Mouse (Mus musculus) spleen, adult 2 months (tissue): Measurements from ENCODE around the gene Gm20388. TPM values are rescaled to one million over a fixed set of nuclear protein-coding genes. Genes with fewer than 3 reads are reported as not detected.

Source experiments
- DNase-seq, 2 experiments: peaks; one replicate each; pipeline versions ENCODE4 v3.0.0 to v3.0.0-alpha.2; 2012 to 2021; ENCODE audit warnings: low spot score in 2 of 2, low read depth in 1 of 2
- H3K27ac ChIP-seq: fragments of 200-500 bp; 2 replicates; pipeline ENCODE4 v1.5.1; 2012; ENCODE audit warnings: low read length, inconsistent platforms; ENCODE audit not compliant: insufficient read depth
- H3K27me3 ChIP-seq: fragments of 200-500 bp; 2 replicates; pipeline ENCODE4 v1.6.1; 2012; ENCODE audit warnings: mild to moderate bottlenecking, moderate library complexity, low read length, inconsistent platforms; ENCODE audit not compliant: control insufficient read depth, insufficient read depth
- H3K36me3 ChIP-seq: fragments of 200-500 bp; 2 replicates; pipeline ENCODE4 v1.6.1; 2012; ENCODE audit warnings: mild to moderate bottlenecking, low read length, inconsistent platforms; ENCODE audit not compliant: control insufficient read depth, insufficient read depth
- H3K4me1 ChIP-seq: fragments of 200-500 bp; 2 replicates; pipeline ENCODE4 v1.6.1; 2011; ENCODE audit warnings: inconsistent platforms; ENCODE audit not compliant: control insufficient read depth, insufficient read depth, insufficient read length
- H3K4me3 ChIP-seq: fragments of 200-500 bp; 2 replicates; pipeline ENCODE4 v1.5.1; 2011; ENCODE audit warnings: mild to moderate bottlenecking, inconsistent platforms; ENCODE audit not compliant: insufficient read depth, insufficient read length; ENCODE audit errors: extremely low read depth
- CTCF ChIP-seq: fragments of 200-500 bp; IDR thresholded peaks from 2 replicates; pipeline ENCODE4 v1.5.1; 2011; ENCODE audit warnings: mild to moderate bottlenecking, inconsistent platforms; ENCODE audit not compliant: insufficient read depth, insufficient read length, insufficient replicate concordance; ENCODE audit errors: extremely low read depth
- POLR2A ChIP-seq: fragments of 200-500 bp; IDR thresholded peaks from 2 replicates; pipeline ENCODE4 v1.6.1; 2011; ENCODE audit warnings: low read depth, low read length, inconsistent platforms
- WGBS: fragments of 180-500 bp; shearing (Covaris S2); methylation state at CpG from one replicate; pipeline ENCODE4 v1.1.7; 2018; 5-methylcytosine and 5-hydroxymethylcytosine counted together
- polyA plus RNA-seq: library from polyadenylated mRNA; depleted of rRNA; stranded (reverse); fragments of >200 nt; gene quantifications from 2 replicates; pipeline ENCODE4 v1.2.3, GENCODE M21; 2012

Gm20388 gene
- polyA plus RNA-seq, 1 experiment, result 26.1 TPM

DNA sequence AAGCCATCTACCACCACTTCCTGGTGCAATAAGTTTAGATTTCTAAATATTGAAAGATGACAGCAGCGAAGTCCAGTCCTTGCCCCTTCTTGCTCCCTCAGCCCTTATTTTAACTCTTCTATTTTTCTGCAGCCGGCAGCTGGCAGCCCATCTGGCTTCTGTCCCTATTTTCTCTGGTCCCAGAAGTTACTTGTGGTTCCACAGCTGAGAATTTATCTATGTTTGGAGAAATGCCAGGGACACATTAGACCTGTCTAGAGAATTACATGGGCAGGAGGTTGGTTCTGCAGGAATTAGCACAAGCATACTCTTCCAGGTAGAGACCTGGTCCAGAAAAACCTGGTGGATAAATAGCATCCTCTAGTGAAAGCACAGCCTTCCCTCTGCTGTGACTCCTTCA lies 3967.2 kb downstream of the Gm20388 start:
- no peaks in the 10 kb centered on the region for H3K27me3 ChIP-seq
- no peaks in the 10 kb centered on the region for H3K36me3 ChIP-seq
- no peak for DNase-seq
- H3K27ac ChIP-seq, result no peak overlapping the region
- no peaks in the 10 kb centered on the region for H3K4me1 ChIP-seq
- 75% methylated on average over 2 of the region's 2 CpGs for WGBS
- no peak overlapping the region for H3K4me3 ChIP-seq
- no peak for TF ChIP-seq CTCF
- no peak for TF ChIP-seq POLR2A

DNA sequence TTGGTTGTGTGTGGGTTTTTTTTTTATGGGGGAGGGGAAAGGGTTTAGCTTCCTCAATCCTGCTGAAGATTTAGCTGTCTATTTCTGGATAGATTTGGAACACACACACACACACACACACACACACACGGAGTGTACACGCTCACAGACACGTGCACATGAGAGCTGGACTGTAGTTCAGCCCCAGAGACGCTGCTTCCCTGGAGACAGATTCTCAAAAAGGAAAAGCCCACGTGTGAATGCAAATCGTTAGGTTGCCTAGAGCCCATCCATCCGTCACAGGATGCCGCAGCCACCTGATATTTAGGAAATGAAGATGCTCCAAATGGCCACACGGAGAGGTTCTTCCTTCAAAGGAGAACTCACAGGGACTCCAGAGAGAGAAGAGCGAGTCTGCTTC lies 3969.6 kb downstream of the Gm20388 start:
- Histone ChIP-seq H3K36me3 (no peaks in the 10 kb centered on the region), H3K27ac (no peak overlapping the region), H3K4me1 (no peaks in the 10 kb centered on the region), H3K27me3 (no peaks in the 10 kb centered on the region), H3K4me3 (no peak overlapping the region)
- DNase-seq, result no peak
- no peak for TF ChIP-seq CTCF
- TF ChIP-seq POLR2A, result no peak
- 34% methylated on average over 10 of the region's 10 CpGs for WGBS

DNA sequence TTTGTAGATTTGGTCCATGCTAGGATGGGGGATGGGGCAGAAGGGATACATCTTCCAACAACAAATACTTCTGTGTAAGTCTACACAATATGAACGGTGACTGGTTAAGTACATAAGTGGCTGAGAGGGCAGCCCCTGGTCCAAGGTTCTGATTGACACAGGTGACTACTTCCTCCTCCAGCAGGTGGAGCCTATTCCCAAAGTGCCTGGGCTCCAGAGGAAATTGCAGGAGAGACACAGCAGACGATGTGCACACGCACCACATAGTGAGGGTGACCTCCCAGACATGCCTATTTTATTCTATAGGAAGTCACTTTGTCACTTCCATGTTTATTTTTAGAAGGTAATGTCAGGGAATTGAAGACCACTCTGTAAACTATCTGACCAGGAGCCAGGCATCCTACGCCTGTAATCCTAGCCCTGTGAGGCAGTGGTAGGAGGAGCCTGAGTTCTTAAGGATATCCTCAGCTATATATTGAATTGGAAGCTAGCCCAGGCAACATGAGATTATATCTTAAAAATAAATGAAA lies 3970.2 kb downstream of the Gm20388 start:
- Histone ChIP-seq H3K27me3 (no peaks in the 10 kb centered on the region), H3K4me3 (no peak overlapping the region), H3K27ac (no peak overlapping the region), H3K36me3 (no peaks in the 10 kb centered on the region), H3K4me1 (no peaks in the 10 kb centered on the region)
- DNase-seq, result no peak
- no peak for TF ChIP-seq CTCF
- no peak for TF ChIP-seq POLR2A
- 66% methylated on average over 4 of the region's 4 CpGs for WGBS

DNA sequence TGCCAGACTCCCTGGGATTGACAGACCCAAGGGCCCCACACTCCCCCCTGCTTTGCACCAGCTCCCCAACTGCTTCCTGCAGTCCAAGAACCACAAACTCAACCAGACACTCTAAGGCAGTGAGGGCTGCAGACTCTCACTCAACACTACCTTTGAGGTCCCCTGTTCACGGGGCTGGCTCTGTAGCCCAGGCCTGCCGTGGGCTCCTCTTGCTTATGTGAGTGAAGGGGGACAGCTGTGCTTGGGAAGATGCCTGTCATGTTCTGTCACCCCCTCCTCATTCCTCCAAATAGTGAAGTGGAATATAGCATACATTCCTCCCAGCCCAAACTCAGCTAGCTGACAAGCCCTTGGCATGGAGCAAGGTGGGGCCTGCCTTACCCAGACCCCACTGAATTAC lies 3971.8 kb downstream of the Gm20388 start:
- Histone ChIP-seq H3K4me1 (no peaks in the 10 kb centered on the region), H3K27ac (no peak overlapping the region), H3K4me3 (no peak overlapping the region), H3K36me3 (no peaks in the 10 kb centered on the region), H3K27me3 (peaks cover 2% of the 10 kb centered on the region; the same call in 1 of the 2 replicates)
- no peak for TF ChIP-seq POLR2A
- TF ChIP-seq CTCF, result no peak
- DNase-seq, result no peak
- 26% methylated on average over 2 of the region's 2 CpGs for WGBS

DNA sequence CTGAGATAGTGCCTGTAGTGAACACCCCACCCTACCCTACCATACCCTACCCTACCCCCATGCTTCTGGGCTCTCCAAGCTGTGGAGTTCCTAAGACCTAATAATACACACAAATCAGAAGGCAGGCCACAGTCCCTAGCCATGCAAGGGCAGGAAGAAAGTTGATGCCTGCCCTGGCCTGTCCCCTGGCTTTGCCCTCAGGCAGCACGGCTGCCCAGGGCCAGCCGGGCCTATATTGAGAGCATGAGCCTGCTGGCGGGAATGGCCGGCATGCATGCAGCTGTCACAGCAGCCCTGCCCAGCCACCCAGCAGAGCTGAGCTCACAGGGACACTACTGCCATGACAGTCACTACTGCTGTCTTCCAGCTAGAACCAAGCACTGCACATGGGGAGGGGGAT lies 3972.5 kb downstream of the Gm20388 start:
- DNase-seq, result no peak
- Histone ChIP-seq H3K4me3 (no peak overlapping the region), H3K27ac (no peak overlapping the region), H3K27me3 (peaks cover 2% of the 10 kb centered on the region; the same call in 1 of the 2 replicates), H3K36me3 (no peaks in the 10 kb centered on the region), H3K4me1 (no peaks in the 10 kb centered on the region)
- TF ChIP-seq POLR2A, result no peak
- TF ChIP-seq CTCF, result no peak
- 87% methylated on average over 4 of the region's 4 CpGs for WGBS

DNA sequence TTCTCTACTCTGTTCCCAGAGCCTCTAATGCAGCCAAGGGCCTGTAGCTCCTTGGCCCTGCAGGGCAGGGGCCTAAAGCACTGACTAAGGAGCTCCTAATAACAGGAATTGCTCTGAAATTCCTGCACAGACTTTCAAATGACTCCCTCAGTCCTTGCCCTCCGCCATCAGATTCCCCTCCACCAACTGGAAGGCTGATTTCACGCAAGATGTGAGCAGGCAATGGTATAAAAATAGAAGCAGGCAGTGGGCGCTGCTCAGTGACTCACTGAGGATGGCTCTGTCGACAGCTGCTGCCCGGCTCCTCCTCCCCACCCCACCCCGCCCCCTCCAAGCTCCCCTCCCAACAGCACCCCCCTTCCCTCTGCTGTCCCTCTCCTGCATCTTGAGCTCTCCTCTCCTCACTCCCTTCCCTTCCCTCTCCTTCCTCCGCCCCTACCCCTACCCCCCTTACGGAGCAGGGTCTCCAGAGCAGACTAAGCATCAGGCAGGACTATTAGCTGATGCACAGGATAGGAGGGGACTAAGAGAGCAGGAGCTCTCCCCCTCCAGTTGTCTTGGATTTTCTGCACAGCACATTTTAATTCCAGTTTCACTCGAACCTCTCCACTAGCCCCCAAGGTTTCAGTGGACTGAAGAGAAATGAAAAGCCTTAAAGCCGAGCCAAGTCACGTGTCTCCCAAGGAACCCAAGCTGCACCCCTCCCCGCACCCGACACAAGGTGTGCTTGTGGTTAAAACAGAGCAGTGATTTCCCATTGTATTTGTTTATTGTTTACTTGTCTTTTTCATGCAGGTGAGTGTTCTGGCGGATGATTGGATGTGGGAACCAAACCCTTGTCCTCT lies 3974.3 kb downstream of the Gm20388 start:
- H3K27me3 ChIP-seq, result peaks cover 2% of the 10 kb centered on the region; the same call in 1 of the 2 replicates
- WGBS, result 7% methylated on average over 13 of the region's 14 CpGs
- H3K4me3 ChIP-seq, result no peak overlapping the region
- DNase-seq, result no peak
- H3K36me3 ChIP-seq, result no peaks in the 10 kb centered on the region
- no peak overlapping the region for H3K27ac ChIP-seq
- TF ChIP-seq POLR2A, result no peak
- no peak for TF ChIP-seq CTCF
- no peaks in the 10 kb centered on the region for H3K4me1 ChIP-seq

DNA sequence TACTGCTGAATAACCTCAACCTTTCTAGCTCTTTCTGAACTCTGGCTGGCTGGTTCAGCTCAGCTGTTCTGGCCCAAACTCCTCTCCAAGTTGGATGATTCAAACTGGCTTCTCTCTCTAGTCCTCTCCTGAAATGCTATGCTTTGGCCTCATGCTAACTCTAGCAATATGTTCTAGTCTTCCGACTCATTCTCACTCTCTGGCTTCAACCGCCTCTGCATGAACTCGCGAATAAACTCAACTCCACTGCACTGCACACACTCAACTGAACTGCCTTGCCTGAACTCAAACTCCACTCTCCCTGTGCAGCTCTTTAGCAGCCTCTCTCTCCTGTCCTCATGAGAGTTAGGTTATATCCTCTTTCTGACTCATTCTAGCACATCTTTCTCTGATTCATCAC lies 3976.5 kb downstream of the Gm20388 start:
- Histone ChIP-seq H3K27ac (no peak overlapping the region), H3K4me1 (no peaks in the 10 kb centered on the region), H3K4me3 (no peak overlapping the region), H3K27me3 (peaks cover 2% of the 10 kb centered on the region), H3K36me3 (no peaks in the 10 kb centered on the region)
- WGBS, result 91% methylated on average over 4 of the region's 4 CpGs
- TF ChIP-seq CTCF (no peak), POLR2A (no peak)
- no peak for DNase-seq
